ENCODE assay signal across 12 mouse cellular contexts in genomic region chr4:111589467-111590170, GRCm38 (mm10).
"Had no signal": no experiment of that assay in that cellular context is flagged by ENCODE, and none has a peak within 500 bp of the region (broad histone marks: within the 10 kb centered on the region; RNA-seq: fewer than 3 reads in every experiment).

No protein-coding gene starts in this region.

- ATAC-seq: intestine, postnatal 0 days had no signal

- H3K9ac ChIP-seq: liver, embryonic 13.5 days had no signal

- H3K27ac ChIP-seq: liver, embryonic 13.5 days had no signal

- H3K9me3 ChIP-seq: liver, embryonic 13.5 days had no signal

- H3K4me1 ChIP-seq: liver, embryonic 13.5 days had no signal

- H3K4me3 ChIP-seq: liver, embryonic 13.5 days had no signal

- H3K27me3 ChIP-seq: liver, embryonic 13.5 days had no signal

- H3K4me2 ChIP-seq: liver, embryonic 13.5 days; midbrain, embryonic 11.5 days had no signal

- DNase-seq: kidney, adult 2 months; kidney, postnatal 10 days; kidney, postnatal 4 days; left cerebral cortex, postnatal 4 days; liver, embryonic 13.5 days; lung, adult 2 months; lung, postnatal 14 days; lung, postnatal 4 days; midbrain, embryonic 14.5 days; thymus, postnatal 25 days had no signal

- H3K36me3 ChIP-seq: liver, embryonic 13.5 days had no signal
